Mouse (Mus musculus) C2C12 (cell line): ENCODE data around the gene Gm8439. TPM values are rescaled to one million over a fixed set of nuclear protein-coding genes. Genes with fewer than 3 reads are reported as not detected.

Experiments
- H3K27me3 ChIP-seq: one replicate; pipeline ENCODE4 v1.6.1; 2011; ENCODE audit not compliant: control insufficient read depth, insufficient read depth, insufficient read length
- H3K36me3 ChIP-seq: one replicate; pipeline ENCODE4 v1.6.1; 2011; ENCODE audit not compliant: control insufficient read depth, insufficient read depth
- H3K4me3 ChIP-seq: one replicate; pipeline ENCODE4 v1.5.1; 2011; ENCODE audit warnings: mild to moderate bottlenecking, control low read depth; ENCODE audit not compliant: poor library complexity, insufficient read depth, severe bottlenecking
- H3K79me2 ChIP-seq: one replicate; pipeline ENCODE4 v1.6.1; 2011; ENCODE audit not compliant: control insufficient read depth, insufficient read depth
- H3K79me3 ChIP-seq: one replicate; pipeline ENCODE4 v1.6.1; 2011; ENCODE audit warnings: low read depth, control low read depth
- H3ac ChIP-seq: one replicate; pipeline ENCODE3; 2011; ENCODE audit warnings: low read depth; ENCODE audit not compliant: control insufficient read depth, insufficient read length
- CEBPB ChIP-seq: IDR thresholded peaks from one replicate; pipeline ENCODE4 v1.6.1; 2011; ENCODE audit warnings: low read depth, mild to moderate bottlenecking, control low read depth, moderate library complexity
- CTCF ChIP-seq: IDR thresholded peaks from one replicate; pipeline ENCODE4 v1.5.1; 2011; ENCODE audit not compliant: control insufficient read depth, insufficient read depth, insufficient read length
- FOSL1 ChIP-seq: IDR thresholded peaks from one replicate; pipeline ENCODE4 v1.8.0; 2011; ENCODE audit warnings: mild to moderate bottlenecking, low read length; ENCODE audit not compliant: poor library complexity, insufficient read depth, severe bottlenecking
- MAX ChIP-seq: IDR thresholded peaks from one replicate; pipeline ENCODE4 v1.6.1; 2011; ENCODE audit warnings: mild to moderate bottlenecking, control low read depth
- MYOD1 ChIP-seq: IDR thresholded peaks from one replicate; pipeline ENCODE4 v1.6.1; 2011; ENCODE audit warnings: low read depth; ENCODE audit not compliant: control insufficient read depth, insufficient read length
- MYOG ChIP-seq: IDR thresholded peaks from one replicate; pipeline ENCODE4 v1.6.1; 2011; ENCODE audit not compliant: control insufficient read depth, insufficient read length; ENCODE audit errors: extremely low read depth
- USF1 ChIP-seq: IDR thresholded peaks from one replicate; pipeline ENCODE4 v1.6.1; 2011; ENCODE audit warnings: low read depth, mild to moderate bottlenecking, control low read depth, moderate library complexity
- polyA plus RNA-seq: library from polyadenylated mRNA; unstranded; fragments of >200 nt; fragmentation: generic; extraction: Trizol; gene quantifications from one replicate; pipeline ENCODE4 v1.2.1, GENCODE M21; 2012; ENCODE audit warnings: missing spikeins

Gm8439 gene
- polyA plus RNA-seq, 1 experiment, result not detected

DNA sequence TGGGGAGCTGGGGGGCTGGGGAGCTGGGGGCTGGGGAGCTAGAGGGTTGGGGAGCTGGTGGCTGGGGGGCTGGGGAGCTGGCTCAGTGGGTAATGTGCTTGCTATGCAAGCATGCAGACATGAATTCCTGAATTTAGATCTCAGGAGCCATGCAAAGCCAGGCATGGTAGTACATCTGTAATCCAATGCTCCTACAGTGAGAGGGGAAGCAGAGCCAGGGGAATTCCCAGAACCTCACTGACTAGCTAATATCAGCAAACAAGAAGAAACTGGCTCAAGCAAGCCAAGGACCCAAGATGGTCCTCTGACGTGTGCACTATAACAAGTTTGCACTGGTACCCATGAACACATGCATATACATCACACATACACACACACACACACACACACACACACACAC is 13.2 kb downstream of the Gm8439 start:
- Histone ChIP-seq H3ac (no peak overlapping the region), H3K27me3 (peaks cover 11% of the 10 kb centered on the region), H3K79me2 (no peaks in the 10 kb centered on the region), H3K4me3 (no peak overlapping the region), H3K36me3 (no peaks in the 10 kb centered on the region), H3K79me3 (no peaks in the 10 kb centered on the region)
- TF ChIP-seq FOSL1, result no peak
- no peak for TF ChIP-seq CTCF
- no peak for TF ChIP-seq MYOD1
- TF ChIP-seq CEBPB, result no peak
- no peak for TF ChIP-seq USF1
- no peak for TF ChIP-seq MAX
- TF ChIP-seq MYOG, result no peak

DNA sequence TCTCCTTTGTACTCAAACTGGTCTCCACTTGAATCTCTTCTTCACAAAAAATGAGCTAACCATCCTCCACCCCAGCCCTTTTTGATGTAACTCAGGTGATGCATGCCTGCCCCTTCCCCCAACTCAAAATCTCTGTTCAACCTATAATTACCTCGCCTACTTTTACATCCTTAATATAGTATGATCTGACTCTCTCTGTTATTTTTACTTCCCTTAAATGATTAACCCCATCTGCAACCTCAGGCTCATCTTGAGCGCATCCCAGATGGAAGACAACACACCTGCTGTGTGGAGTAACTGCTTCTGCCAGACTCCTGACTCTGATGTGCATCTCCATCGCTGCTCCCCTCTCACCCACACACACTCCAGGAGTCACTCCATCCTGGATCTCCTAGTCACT is 14.1 kb downstream of the Gm8439 start:
- H3K36me3 ChIP-seq, result no peaks in the 10 kb centered on the region
- no peaks in the 10 kb centered on the region for H3K79me2 ChIP-seq
- no peak overlapping the region for H3K4me3 ChIP-seq
- peaks cover 11% of the 10 kb centered on the region for H3K27me3 ChIP-seq
- H3ac ChIP-seq, result no peak overlapping the region
- H3K79me3 ChIP-seq, result no peaks in the 10 kb centered on the region
- no peak for TF ChIP-seq MYOG

DNA sequence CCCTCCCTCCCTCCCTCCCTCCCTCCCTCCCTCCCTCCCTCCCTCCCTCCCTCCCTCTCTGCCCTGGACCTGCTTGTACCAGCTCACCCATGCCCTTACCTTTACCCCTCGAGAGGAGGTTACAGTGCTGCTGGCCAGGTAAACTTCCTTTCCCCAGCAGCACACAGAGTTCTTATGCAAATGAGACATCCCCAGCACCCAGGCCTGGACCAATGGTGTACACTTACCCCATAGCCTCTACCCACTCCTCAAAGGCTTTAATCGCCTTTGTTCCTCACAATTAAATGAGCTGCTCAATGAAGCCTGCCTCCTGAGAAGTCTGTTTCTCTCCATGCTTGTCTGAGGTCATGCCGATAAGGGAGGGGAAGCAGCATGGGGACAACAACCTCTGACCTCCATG is 18.4 kb downstream of the Gm8439 start:
- TF ChIP-seq CEBPB (no peak), CTCF (no peak), MYOG (no peak), USF1 (no peak), MYOD1 (no peak), MAX (no peak), FOSL1 (no peak)
- no peaks in the 10 kb centered on the region for H3K79me2 ChIP-seq
- H3K27me3 ChIP-seq, result peaks cover 11% of the 10 kb centered on the region
- no peak overlapping the region for H3ac ChIP-seq
- H3K4me3 ChIP-seq, result no peak overlapping the region
- H3K36me3 ChIP-seq, result no peaks in the 10 kb centered on the region
- H3K79me3 ChIP-seq, result no peaks in the 10 kb centered on the region

DNA sequence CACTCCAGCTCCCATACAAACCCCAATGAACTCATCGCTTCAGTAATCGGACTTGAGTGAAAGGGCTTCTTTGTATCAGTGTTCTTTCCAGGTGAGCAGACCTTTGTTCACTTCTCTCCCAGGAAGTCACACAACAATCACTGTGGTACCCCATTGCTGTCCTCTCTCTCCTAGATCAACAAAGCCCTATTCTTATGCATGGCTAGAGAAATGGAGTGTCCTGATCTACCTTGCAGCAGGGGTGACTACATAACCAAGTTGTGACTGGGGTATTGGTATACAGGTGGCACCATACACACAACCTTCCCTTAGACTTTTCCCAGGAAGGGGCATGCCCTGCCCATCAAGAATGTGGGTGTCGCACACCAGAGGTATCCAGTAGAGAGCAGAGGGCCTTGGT is 22.5 kb downstream of the Gm8439 start:
- Histone ChIP-seq H3K36me3 (no peaks in the 10 kb centered on the region), H3K79me2 (no peaks in the 10 kb centered on the region), H3K27me3 (no peaks in the 10 kb centered on the region), H3K4me3 (no peak overlapping the region), H3K79me3 (no peaks in the 10 kb centered on the region), H3ac (no peak overlapping the region)
- no peak for TF ChIP-seq MYOD1

DNA sequence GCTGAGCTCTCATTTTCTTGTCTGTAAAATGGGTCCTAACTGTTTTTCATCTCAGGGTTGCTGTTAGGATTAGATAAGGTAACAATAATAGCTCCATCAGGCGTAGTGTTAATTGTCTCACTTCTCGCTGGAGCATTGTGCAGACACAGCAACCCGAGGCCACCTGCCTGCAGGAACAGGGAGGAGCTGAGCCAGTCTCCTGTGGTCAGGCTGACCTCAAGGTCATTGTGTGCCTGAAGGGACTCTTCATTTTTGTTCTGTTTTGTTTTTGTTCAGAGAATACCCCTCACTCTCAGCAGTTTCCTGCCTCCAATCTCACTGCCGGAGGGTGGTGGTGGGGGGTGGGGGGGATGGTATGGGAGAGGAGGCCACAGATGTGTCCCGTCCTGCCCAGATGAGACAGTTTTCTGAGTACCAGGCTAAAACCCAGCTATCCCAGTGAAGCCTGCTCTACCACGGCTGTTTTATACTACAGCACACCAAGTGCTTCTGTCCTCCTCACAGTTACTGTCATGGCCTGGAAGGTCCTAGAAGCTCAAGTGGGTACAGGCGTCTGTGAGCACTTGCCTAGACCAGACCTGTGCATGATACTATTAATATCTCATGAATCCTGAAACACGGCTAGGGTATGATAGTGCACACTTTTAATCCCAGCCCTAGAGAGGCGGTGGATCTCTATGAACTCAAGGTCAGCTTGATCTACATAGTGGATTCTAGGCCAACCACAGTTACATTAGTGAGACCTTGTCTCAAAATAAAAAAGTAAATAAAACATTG is 23.9 kb downstream of the Gm8439 start:
- TF ChIP-seq CTCF (no peak), MYOD1 (no peak), FOSL1 (no peak), MAX (no peak), MYOG (no peak), USF1 (no peak), CEBPB (no peak)
- H3K4me3 ChIP-seq, result no peak overlapping the region
- no peak overlapping the region for H3ac ChIP-seq
- no peaks in the 10 kb centered on the region for H3K79me2 ChIP-seq
- no peaks in the 10 kb centered on the region for H3K27me3 ChIP-seq
- H3K79me3 ChIP-seq, result no peaks in the 10 kb centered on the region
- no peaks in the 10 kb centered on the region for H3K36me3 ChIP-seq

DNA sequence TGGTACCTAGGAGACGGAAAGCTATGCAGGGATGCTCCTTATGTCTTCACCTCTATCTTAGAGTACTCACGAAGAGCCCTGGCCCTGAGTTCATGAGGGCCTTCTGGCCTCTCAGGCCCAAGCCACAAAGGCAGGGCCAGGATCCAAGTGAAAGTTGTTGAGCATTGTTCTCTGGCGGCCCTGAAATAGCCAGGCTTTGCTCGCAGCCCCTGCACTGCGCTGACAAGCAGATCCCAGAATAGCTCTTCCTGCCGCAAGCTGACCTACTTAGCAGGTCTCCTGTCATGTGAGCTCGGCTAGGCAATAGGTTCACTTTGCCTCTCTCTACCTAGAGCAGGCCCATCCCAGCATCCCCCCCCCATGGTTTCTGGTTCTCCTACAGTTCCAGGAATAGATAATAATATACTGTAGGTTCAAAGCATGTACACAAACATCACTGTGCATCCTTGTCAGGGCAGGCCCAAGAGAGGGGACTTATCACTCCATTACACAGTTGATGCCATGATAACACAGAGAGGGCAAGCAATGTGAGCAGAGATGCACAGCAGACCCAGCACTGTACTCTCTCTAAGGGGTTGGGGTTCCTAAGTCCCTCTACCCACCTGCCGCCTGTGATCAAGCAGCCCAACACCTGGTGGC is 25.3 kb downstream of the Gm8439 start:
- H3K79me2 ChIP-seq, result no peaks in the 10 kb centered on the region
- H3K36me3 ChIP-seq, result no peaks in the 10 kb centered on the region
- no peak overlapping the region for H3ac ChIP-seq
- no peak overlapping the region for H3K4me3 ChIP-seq
- TF ChIP-seq MYOD1, result no peak
- no peak for TF ChIP-seq MAX
- no peak for TF ChIP-seq FOSL1
- no peak for TF ChIP-seq USF1
- TF ChIP-seq CTCF, result no peak
- H3K79me3 ChIP-seq, result no peaks in the 10 kb centered on the region
- no peaks in the 10 kb centered on the region for H3K27me3 ChIP-seq
